Mouse (Mus musculus) embryonic facial prominence, embryonic 12.5 days (tissue): ENCODE data around the gene Scfd2. TPM values are rescaled to one million over a fixed set of nuclear protein-coding genes. Genes with fewer than 3 reads are reported as not detected.

ENCODE experiments used
- ATAC-seq: fragments of 200-750 bp; cut with Nextera tagmentation; 2 replicates; pipeline ENCODE4 v1.8.0; 2017; ENCODE audit not compliant: insufficient number of reproducible peaks, insufficient read depth, low FRiP score, low TSS enrichment
- H3K27ac ChIP-seq: fragments of 300-500 bp; sonication (generic); 2 replicates; pipeline ENCODE4 v1.5.1; 2016; ENCODE audit warnings: mild to moderate bottlenecking
- H3K27me3 ChIP-seq: fragments of 300-500 bp; sonication (generic); 2 replicates; pipeline ENCODE4 v1.6.1; 2016; ENCODE audit warnings: mild to moderate bottlenecking, moderate library complexity
- H3K36me3 ChIP-seq: fragments of 300-500 bp; sonication (generic); 2 replicates; pipeline ENCODE4 v1.6.1; 2016; ENCODE audit warnings: mild to moderate bottlenecking
- H3K4me1 ChIP-seq: fragments of 300-500 bp; sonication (generic); 2 replicates; pipeline ENCODE4 v1.6.1; 2016
- H3K4me2 ChIP-seq: fragments of 300-500 bp; sonication (generic); replicated peaks from 2 replicates; pipeline ENCODE4 v1.6.1; 2016; ENCODE audit warnings: mild to moderate bottlenecking, moderate library complexity
- H3K4me3 ChIP-seq: fragments of 300-500 bp; sonication (generic); 2 replicates; pipeline ENCODE4 v1.5.1; 2016; ENCODE audit warnings: mild to moderate bottlenecking
- H3K9ac ChIP-seq: fragments of 300-500 bp; sonication (generic); 2 replicates; pipeline ENCODE4 v1.6.1; 2016; ENCODE audit warnings: mild to moderate bottlenecking, moderate library complexity
- H3K9me3 ChIP-seq: fragments of 300-500 bp; sonication (generic); 2 replicates; pipeline ENCODE4 v1.6.1; 2016; ENCODE audit warnings: mild to moderate bottlenecking, moderate library complexity
- WGBS: fragments of 180-500 bp; shearing (Covaris S2); methylation state at CpG from one replicate; pipeline ENCODE4 v1.1.7; 2016; 5-methylcytosine and 5-hydroxymethylcytosine counted together
- polyA plus RNA-seq: library from polyadenylated mRNA; unstranded; fragments of >200 nt; fragmentation: Nextera tagmentation; extraction: Ambion mirVana; gene quantifications from 2 replicates; pipeline ENCODE4 v1.2.1, GENCODE M21; 2016

The Scfd2 gene
- polyA plus RNA-seq, 1 experiment from 2014 or later, result 18.2 TPM

GRCm38 (mm10) chr5:74361531-74361930, 170.0 kb downstream of the Scfd2 start:
- Histone ChIP-seq H3K4me1 (peaks cover 15% of the 10 kb centered on the region; the same call in 1 of the 2 replicates), H3K27ac (no peak overlapping the region), H3K27me3 (no peaks in the 10 kb centered on the region), H3K4me3 (no peak overlapping the region), H3K9ac (no peak overlapping the region), H3K4me2 (no peak overlapping the region), H3K36me3 (no peaks in the 10 kb centered on the region), H3K9me3 (no peaks in the 10 kb centered on the region)
- WGBS, result 75% methylated on average over 5 of the region's 5 CpGs
- no peak for ATAC-seq

DNA sequence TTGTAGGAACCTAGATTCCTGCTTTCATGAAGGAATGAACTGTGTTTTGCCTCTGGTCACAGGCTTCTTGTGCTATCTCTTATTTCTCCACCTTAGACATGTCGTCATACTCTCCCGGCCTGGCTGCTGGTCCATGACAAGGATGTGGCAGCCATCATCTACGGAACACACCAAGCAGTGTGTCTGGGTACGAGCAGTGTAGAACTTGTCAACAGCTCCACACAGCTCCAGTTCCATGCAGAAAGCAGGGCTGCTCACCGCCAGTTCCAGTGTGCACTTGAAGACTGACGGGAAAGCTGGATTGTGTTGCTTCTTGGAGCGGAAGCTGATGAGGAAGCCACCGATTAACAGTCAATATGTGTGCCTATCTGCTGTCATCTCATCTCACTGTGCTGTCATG, 173.5 kb downstream of the Scfd2 start:
- ATAC-seq, result no peak
- Histone ChIP-seq H3K9me3 (no peaks in the 10 kb centered on the region), H3K36me3 (no peaks in the 10 kb centered on the region), H3K4me2 (no peak overlapping the region), H3K4me3 (no peak overlapping the region), H3K4me1 (no peaks in the 10 kb centered on the region), H3K27ac (no peak overlapping the region), H3K27me3 (no peaks in the 10 kb centered on the region), H3K9ac (no peak overlapping the region)
- 90% methylated on average over 8 of the region's 8 CpGs for whole genome bisulfite sequencing

DNA sequence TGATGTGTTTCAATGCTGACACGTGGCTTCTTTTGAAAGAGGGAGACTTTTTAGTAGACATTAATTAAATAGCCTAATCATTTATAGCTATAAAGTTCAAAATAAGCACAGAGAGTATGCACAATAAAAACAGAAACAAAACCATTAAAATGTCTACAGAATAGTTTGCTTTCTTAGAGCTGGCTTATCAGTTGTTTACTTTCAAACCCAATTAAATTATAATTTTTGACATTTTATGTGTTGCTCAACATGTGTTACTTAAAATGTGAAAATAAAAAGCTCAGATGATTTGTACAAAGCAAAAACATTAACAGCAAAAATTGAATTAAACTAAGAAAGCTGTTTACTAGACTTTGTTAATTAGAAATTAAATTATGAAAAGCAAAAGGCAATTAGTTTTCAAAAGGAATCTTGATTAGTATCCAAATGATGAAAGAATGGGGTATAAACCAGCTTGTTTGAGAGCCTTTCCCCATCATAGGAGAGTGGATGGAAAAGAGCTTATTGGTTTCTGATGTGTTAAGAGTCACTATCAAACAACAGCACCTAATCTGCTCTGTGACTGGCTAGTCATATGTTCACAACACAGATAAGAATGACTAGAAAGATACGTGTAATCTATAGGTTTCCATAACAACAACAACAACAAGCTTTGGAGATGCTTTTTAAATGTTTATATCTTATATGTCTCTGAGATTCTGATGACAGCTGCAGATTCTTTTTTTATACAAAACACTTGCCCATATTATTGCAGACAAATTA, 176.0 kb downstream of the Scfd2 start:
- H3K9me3 ChIP-seq, result no peaks in the 10 kb centered on the region
- WGBS, result 78% methylated on average over 2 of the region's 2 CpGs
- no peaks in the 10 kb centered on the region for H3K27me3 ChIP-seq
- ATAC-seq, result no peak
- no peaks in the 10 kb centered on the region for H3K36me3 ChIP-seq
- no peak overlapping the region for H3K4me3 ChIP-seq
- H3K27ac ChIP-seq, result no peak overlapping the region
- no peaks in the 10 kb centered on the region for H3K4me1 ChIP-seq
- no peak overlapping the region for H3K4me2 ChIP-seq
- no peak overlapping the region for H3K9ac ChIP-seq

DNA sequence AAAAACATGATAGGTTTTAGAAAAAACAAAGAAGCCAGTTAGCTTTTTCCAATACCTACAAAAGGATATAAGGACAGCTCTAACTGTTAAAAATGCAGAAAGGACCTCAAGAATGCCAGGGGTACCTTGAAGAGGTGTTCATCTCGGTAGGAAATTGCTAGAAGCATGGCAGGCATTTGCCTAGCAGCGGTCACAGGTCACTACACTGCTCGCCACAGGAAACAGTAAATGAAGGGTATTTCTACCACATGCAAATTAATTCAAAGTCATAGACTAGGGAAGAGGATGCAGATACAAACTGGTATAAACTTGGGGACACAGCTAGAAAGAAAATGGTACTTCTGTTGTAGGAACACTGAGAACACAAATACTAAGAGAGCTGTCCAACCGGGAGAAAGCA, 180.7 kb downstream of the Scfd2 start:
- 72% methylated on average over 4 of the region's 4 CpGs for WGBS
- Histone ChIP-seq H3K27ac (no peak overlapping the region), H3K27me3 (no peaks in the 10 kb centered on the region), H3K4me1 (no peaks in the 10 kb centered on the region), H3K9me3 (no peaks in the 10 kb centered on the region), H3K9ac (no peak overlapping the region), H3K36me3 (no peaks in the 10 kb centered on the region), H3K4me2 (no peak overlapping the region), H3K4me3 (no peak overlapping the region)
- ATAC-seq, result no peak

- 73% methylated on average over 11 of the region's 11 CpGs for WGBS
- H3K27me3 ChIP-seq, result no peaks in the 10 kb centered on the region
- H3K4me3 ChIP-seq, result no peak overlapping the region
- no peak for ATAC-seq
- no peaks in the 10 kb centered on the region for H3K4me1 ChIP-seq
- H3K9ac ChIP-seq, result no peak overlapping the region
- H3K36me3 ChIP-seq, result no peaks in the 10 kb centered on the region
- no peak overlapping the region for H3K27ac ChIP-seq
- H3K4me2 ChIP-seq, result no peak overlapping the region
- H3K9me3 ChIP-seq, result no peaks in the 10 kb centered on the region
Observed at GRCm38 (mm10) chr5:74348079-74348870, 183.3 kb downstream of the Scfd2 start.

DNA sequence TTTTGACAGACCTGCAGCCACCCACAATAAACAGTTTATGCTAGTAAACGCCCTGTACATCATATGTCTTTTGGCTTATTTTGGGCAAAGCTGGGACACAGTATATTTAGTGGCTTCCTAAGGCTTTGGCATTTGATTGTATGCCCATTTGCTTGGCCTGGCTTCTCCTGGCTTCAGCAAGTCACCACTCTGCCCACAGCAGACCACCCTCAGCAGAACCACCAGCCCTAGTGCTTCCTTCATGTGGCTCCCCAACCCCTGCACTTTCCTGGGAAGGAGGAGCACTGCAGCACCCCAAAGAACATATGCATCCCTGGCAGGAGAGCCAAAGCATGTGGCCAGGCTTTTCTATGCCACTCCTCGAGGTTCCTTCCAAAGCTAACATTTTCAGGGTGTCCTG, 188.5 kb downstream of the Scfd2 start:
- Histone ChIP-seq H3K9ac (no peak overlapping the region), H3K27ac (peak overlapping the region; percentile 41; the same call in 1 of the 2 replicates), H3K4me2 (no peak overlapping the region), H3K4me3 (no peak overlapping the region), H3K9me3 (no peaks in the 10 kb centered on the region), H3K36me3 (no peaks in the 10 kb centered on the region), H3K4me1 (peaks cover 8% of the 10 kb centered on the region; the same call in 1 of the 2 replicates), H3K27me3 (no peaks in the 10 kb centered on the region)
- no peak for ATAC-seq
- 50% methylated on average over 2 of the region's 2 CpGs for WGBS

GRCm38 (mm10) chr5:74342557-74342956, 189.0 kb downstream of the Scfd2 start:
- no peak overlapping the region for H3K4me3 ChIP-seq
- no peaks in the 10 kb centered on the region for H3K27me3 ChIP-seq
- no peak overlapping the region for H3K4me2 ChIP-seq
- peaks cover 9% of the 10 kb centered on the region; the same call in 1 of the 2 replicates for H3K4me1 ChIP-seq
- H3K9me3 ChIP-seq, result no peaks in the 10 kb centered on the region
- no peaks in the 10 kb centered on the region for H3K36me3 ChIP-seq
- ATAC-seq, result no peak
- no peak overlapping the region for H3K27ac ChIP-seq
- no peak overlapping the region for H3K9ac ChIP-seq

DNA sequence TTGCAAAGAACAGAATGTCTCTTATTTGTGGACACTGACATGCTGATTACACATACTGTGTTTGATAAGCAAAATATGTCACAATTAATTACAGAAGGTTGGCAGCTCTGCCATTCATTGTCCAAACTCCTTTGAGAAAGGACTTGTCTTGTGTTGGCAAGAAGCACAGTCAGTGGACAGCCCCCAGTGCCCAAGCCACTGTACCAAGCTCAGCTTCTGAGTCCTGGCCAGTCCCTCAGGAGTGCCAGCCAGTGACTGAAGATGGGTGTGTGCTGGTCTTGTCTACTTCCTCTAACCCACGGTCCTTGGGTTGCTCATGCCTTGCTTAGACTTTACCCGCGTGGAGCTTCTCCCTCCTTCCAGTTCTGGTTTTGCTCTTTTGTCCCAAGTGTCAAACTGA, 194.1 kb downstream of the Scfd2 start:
- WGBS, result 85% methylated on average over 3 of the region's 3 CpGs
- Histone ChIP-seq H3K4me3 (no peak overlapping the region), H3K27ac (no peak overlapping the region; the same call in 1 of the 2 replicates), H3K9ac (no peak overlapping the region), H3K9me3 (no peaks in the 10 kb centered on the region), H3K4me1 (peaks cover 26% of the 10 kb centered on the region; the same call in 1 of the 2 replicates), H3K4me2 (no peak overlapping the region), H3K27me3 (no peaks in the 10 kb centered on the region), H3K36me3 (no peaks in the 10 kb centered on the region)
- no peak for ATAC-seq

- ATAC-seq, result no peak
- no peaks in the 10 kb centered on the region for H3K9me3 ChIP-seq
- H3K9ac ChIP-seq, result no peak overlapping the region
Observed at GRCm38 (mm10) chr5:74336780-74337179, 194.8 kb downstream of the Scfd2 start.

DNA sequence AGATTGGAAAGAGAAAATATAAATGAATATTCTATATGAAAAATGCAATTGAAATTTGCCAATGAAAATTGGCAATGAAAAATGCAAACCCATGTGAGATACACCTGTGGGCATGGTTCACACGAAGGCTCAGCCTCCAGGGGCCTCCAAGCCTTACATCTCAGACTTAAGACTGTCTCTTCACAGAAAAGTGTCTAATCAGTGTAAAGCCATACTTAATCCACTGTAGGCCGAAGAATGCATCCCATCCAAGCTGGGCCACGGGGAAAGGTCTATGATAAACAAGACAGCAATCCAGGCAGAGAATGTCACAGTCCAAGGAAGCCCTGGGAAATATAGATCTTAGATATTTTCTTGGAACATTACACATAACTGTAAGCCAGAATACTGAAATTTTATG, 198.3 kb downstream of the Scfd2 start:
- no peak overlapping the region for H3K9ac ChIP-seq
- WGBS, result 37% methylated on average over 3 of the region's 3 CpGs
- ATAC-seq, result no peak
- H3K4me3 ChIP-seq, result no peak overlapping the region
- H3K27ac ChIP-seq, result 0 out of 2 replicates have a peak overlapping the region, but pooled peaks have one; percentile 60
- no peaks in the 10 kb centered on the region for H3K9me3 ChIP-seq
- H3K27me3 ChIP-seq, result no peaks in the 10 kb centered on the region
- H3K4me2 ChIP-seq, result no peak overlapping the region
- H3K36me3 ChIP-seq, result no peaks in the 10 kb centered on the region
- H3K4me1 ChIP-seq, result peaks cover 28% of the 10 kb centered on the region

More at GRCm38 (mm10) chr5:74336780-74337179, 194.8 kb downstream of the Scfd2 start:
- Histone ChIP-seq H3K27ac (no peak overlapping the region), H3K36me3 (no peaks in the 10 kb centered on the region), H3K4me3 (no peak overlapping the region), H3K4me2 (no peak overlapping the region), H3K27me3 (no peaks in the 10 kb centered on the region), H3K4me1 (peaks cover 24% of the 10 kb centered on the region; the same call in 1 of the 2 replicates)
- 63% methylated on average over 12 of the region's 12 CpGs for WGBS

GRCm38 (mm10) chr5:74326228-74326627, 205.3 kb downstream of the Scfd2 start:
- 96% methylated on average over 6 of the region's 6 CpGs for WGBS
- H3K4me2 ChIP-seq, result no peak overlapping the region
- no peaks in the 10 kb centered on the region for H3K9me3 ChIP-seq
- no peaks in the 10 kb centered on the region for H3K27me3 ChIP-seq
- peaks cover 10% of the 10 kb centered on the region; the same call in 1 of the 2 replicates for H3K4me1 ChIP-seq
- no peak overlapping the region for H3K4me3 ChIP-seq
- no peak for ATAC-seq
- no peak overlapping the region for H3K9ac ChIP-seq
- H3K36me3 ChIP-seq, result no peaks in the 10 kb centered on the region
- no peak overlapping the region for H3K27ac ChIP-seq
